Mouse (Mus musculus): ENCODE results near the gene Cript.
"Not testable (repeated sequence)": the region's sequence is repeated elsewhere in the genome, so short reads cannot be mapped to it uniquely, and the experiment has no call there.

DNA sequence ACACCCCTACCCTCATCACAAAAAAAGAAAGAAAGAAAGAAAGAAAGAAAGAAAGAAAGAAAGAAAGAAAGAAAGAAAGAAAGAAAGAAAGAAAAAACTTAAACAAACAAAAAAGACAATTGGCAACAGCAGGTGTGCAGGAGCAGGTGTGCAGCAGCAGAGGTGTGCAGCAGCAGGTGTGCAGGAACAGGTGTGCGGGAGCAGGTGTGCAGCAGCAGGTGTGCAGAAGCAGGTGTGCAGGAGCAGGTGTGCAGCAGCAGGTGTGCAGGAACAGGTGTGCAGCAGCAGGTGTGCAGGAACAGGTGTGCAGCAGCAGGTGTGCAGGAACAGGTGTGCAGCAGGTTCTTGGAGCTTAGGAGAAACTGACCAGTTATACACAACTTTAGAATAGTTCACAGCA, 46.8 kb downstream of the Cript start:
- not testable (repeated sequence) for TF ChIP-seq MAX (IDR thresholded peaks at IDR 0.05); CTCF (IDR thresholded peaks at IDR 0.05; ENCODE audit: control insufficient read depth, insufficient read depth, insufficient read length); CEBPB (IDR thresholded peaks at IDR 0.05; ENCODE audit: low read depth); FOSL1 (IDR thresholded peaks at IDR 0.05; ENCODE audit: insufficient read depth, low read length, poor library complexity, severe bottlenecking); USF1 (IDR thresholded peaks at IDR 0.05; ENCODE audit: low read depth); MYOG (IDR thresholded peaks at IDR 0.05; ENCODE audit: control insufficient read depth, extremely low read depth, insufficient read length); MYOD1 (IDR thresholded peaks at IDR 0.05; ENCODE audit: control insufficient read depth, insufficient read length, low read depth)
